Mouse (Mus musculus): ENCODE measurements at regions not wholly inside any gene's neighbourhood (a gene's known extent, or its start where the extent isn't known, plus 50 kb on each side); places are given as distances from the start of the nearest gene placed in this dataset.

DNA sequence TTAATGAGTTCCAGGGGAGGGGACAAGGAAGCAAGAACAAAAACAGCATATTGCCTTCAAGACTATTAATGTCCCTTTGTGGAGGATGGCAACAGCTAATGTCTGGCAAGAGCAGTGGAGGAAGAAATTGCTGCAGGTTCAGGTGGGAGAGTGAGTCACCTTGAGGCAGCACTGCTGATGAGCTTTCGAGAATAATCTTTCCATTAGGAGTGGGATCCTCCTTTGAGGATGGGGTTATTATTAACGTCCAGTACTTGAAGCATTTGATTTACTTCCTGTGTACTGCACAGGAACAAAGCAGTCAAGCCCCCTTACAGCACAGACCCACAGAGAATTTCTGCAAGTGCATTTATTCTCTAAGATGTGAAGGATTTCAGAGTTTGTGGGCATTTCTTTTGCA is 671.2 kb upstream of the Stxbp6 start:
- no peak for DNase-seq (ENCODE audit: low spot score)

DNA sequence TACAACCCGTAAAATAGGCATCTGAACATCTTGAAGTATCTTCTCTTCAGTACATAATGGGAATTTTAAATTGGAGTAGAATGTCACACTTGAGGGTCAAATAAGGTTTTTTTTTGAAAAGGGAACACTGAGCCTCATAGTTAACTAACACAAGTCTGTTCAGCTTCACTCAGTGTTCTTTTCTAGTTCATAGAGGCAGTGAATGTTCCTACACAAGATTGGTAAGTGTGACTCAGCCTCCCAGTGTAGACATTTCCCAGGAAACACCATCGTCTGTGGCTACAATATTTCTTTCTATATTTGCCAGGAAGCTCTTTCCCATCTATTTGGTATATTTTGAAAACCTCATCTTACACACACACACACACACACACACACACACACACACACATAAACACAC is 670.1 kb upstream of the Stxbp6 start:
- DNase-seq (ENCODE audit: low spot score) = no peak

GRCm38 (mm10) chr12:45733661-45734060 is 659.2 kb upstream of the Stxbp6 start:
- DNase-seq (ENCODE audit: low spot score) = no peak

GRCm38 (mm10) chr12:45724565-45725370 is 650.3 kb upstream of the Stxbp6 start:
- DNase-seq (ENCODE audit: low spot score) = no peak

DNA sequence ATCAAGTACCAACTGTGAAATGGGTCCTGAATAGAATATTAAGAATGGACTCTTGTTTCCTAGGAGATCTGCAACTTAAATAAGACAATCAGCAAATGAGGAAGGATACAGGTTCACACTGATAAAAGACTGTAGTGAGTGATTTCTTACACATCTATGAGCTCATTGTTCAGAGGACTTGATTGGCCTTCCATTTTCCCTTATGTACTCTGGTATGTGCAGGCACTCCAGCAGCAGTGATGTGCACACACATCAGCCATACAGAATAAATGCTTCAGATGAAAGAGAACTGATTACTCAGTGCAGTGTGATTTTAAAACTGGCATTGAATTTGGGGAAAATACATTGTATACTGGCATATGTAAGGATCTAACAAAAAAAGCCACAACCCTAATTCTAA is 636.8 kb upstream of the Stxbp6 start:
- no peak for DNase-seq (ENCODE audit: low spot score)

DNA sequence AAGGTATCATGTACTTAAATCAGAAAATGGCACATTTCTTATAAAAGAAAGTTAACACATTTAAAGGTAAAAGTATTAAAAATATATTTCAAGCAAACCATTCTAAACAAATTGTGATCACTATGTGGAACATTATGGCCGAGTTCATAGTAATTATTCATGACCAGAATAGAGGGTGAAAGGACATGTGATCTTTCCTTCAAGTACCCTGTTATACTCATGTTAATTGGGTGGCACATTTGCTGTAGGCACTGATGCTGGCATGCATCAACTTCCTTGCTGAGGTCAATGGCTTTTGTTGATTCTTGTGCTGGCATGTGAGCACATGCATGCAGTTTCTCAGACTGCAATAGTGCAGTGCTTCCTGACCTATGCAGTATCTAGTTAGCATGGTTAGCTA is 636.3 kb upstream of the Stxbp6 start:
- no peak for DNase-seq (ENCODE audit: low spot score)

GRCm38 (mm10) chr12:45689291-45689690 is 614.8 kb upstream of the Stxbp6 start:
- peak; percentile 3 for DNase-seq (ENCODE audit: low spot score)

- DNase-seq (ENCODE audit: low spot score) = no peak
Measured at GRCm38 (mm10) chr12:45686765-45687164, 612.3 kb upstream of the Stxbp6 start.

DNA sequence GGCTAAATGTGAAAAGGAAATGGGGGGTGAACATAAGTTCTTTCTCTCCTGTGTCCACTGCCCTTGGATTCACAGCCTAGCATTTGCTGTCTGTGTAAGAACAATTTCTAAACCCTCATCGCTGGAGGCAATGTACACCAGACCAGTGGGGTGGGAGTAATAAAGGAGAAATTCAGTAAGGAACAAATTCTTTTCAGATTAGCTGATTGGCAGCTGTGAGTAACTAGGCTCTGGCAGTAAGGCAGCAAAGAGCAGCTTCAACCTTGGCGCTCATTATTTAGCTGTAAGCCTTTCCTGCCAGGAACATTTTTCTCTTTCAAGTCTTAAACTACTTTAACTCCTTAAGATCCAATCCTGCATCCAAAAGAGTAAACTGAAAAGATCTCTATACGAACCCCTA is 597.9 kb upstream of the Stxbp6 start:
- no peak for DNase-seq (ENCODE audit: low spot score)

GRCm38 (mm10) chr12:45671554-45671948 is 597.0 kb upstream of the Stxbp6 start:
- no peak for DNase-seq (ENCODE audit: low spot score)

GRCm38 (mm10) chr12:45670874-45671553 is 596.5 kb upstream of the Stxbp6 start:
- DNase-seq (ENCODE audit: low spot score) = no peak

- DNase-seq (ENCODE audit: low spot score) = no peak
Measured at GRCm38 (mm10) chr12:45670246-45670873, 595.9 kb upstream of the Stxbp6 start.

GRCm38 (mm10) chr12:45659612-45660011 is 585.1 kb upstream of the Stxbp6 start:
- DNase-seq (ENCODE audit: low spot score) = no peak

DNA sequence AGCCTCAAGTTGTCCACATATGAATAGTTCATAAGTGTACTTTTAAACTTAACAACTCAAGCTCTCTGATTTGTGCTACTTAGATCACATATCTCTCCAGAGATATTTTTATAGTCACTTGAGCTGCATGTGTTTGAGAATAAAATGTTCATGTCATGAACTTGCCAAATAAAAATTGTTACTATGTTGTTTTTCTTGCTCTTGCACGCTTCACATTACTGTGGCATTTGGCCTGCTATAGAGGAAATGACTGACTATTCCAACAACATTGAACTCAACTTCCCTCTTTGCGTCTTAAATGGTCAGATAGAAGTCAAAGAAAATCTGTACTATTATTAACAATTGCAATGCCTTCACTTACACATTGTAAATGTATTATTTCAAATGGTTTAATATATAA is 582.1 kb upstream of the Stxbp6 start:
- DNase-seq (ENCODE audit: low spot score) = no peak

DNA sequence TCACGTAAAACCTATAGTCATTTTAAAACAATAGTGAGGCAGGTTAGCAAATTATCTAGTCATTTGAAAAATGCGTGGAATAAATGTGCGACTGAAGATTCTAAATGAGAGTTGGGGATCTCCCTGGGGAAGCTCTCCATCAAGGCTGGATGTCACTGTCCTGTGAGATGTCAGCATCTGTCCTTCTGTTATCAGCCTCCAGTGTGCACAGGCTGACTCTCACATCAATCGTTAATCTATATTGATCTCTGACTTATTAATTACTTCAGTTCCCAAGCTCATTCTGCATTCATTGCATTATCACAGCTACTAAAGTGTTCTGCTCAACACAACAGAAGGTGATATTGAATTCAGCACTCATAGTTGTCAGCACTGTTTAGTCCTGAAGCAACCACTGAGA is 574.1 kb upstream of the Stxbp6 start:
- no peak for DNase-seq (ENCODE audit: low spot score)

GRCm38 (mm10) chr12:45644180-45644579 is 569.7 kb upstream of the Stxbp6 start:
- DNase-seq (ENCODE audit: low spot score) = no peak

GRCm38 (mm10) chr12:45622830-45623229 is 548.3 kb upstream of the Stxbp6 start:
- DNase-seq (ENCODE audit: low spot score) = no peak

GRCm38 (mm10) chr12:45620056-45620455 is 545.5 kb upstream of the Stxbp6 start:
- DNase-seq (ENCODE audit: low spot score) = no peak

GRCm38 (mm10) chr12:45614509-45615150 is 540.1 kb upstream of the Stxbp6 start:
- DNase-seq (ENCODE audit: low spot score) = no peak

DNA sequence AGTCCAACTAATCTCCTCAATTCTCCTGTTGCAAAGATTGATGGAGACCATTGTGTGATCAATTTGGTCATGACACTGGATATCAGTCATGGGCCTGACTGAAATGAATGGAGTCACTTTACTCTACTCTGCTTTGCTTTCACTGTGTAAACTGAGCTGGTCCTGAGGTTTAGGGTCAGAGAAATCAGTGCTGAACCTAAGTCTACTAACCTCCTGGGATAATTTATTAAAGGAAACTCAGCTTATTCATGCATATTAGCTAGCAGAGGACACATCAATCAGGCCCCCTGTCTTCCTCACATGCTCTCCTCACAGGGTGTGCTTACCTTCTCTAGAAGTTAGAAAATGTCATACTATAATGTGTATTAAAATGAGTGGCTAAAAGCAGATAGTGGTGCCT is 539.6 kb upstream of the Stxbp6 start:
- DNase-seq (ENCODE audit: low spot score) = no peak

GRCm38 (mm10) chr12:45599443-45599842 is 524.9 kb upstream of the Stxbp6 start:
- DNase-seq (ENCODE audit: low spot score) = no peak

GRCm38 (mm10) chr12:45597904-45598570 is 523.5 kb upstream of the Stxbp6 start:
- no peak for DNase-seq (ENCODE audit: low spot score)
